Comparison of ENCODE assay signal across 26 mouse cellular contexts in the genomic region with DNA sequence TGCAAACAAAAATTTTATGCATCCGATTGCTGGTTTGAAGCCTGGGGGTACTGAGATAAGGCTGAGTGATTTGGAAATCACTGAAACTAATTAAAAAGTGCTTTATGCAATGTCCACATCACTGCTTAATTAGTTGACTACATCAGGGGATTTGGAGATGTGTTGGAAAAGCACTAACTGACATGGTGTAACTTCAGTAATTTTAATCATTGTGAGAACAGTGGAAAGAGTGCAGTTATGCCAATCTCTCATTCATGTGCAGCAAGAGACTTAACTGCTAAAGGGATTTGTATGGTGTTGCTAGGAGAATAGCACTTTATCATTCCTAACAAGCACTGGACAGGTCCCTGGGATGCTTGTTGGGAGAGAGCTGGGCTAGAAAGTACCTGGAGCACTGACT.
DNase-seq lines count a peak whose midpoint lies in the region; ATAC-seq lines count a peak whose summit lies in the region.
"Had no signal": no experiment of that assay in that cellular context is flagged by ENCODE, and none has a peak within 500 bp of the region (broad histone marks: within the 10 kb centered on the region; RNA-seq: fewer than 3 reads in every experiment).

No protein-coding gene starts in this region.

- no peak for DNase-seq in hindbrain, embryonic 11.5 days (ENCODE audit: low spot score)
- DNase-seq in midbrain, embryonic 10.5 days (ENCODE audit: low spot score), result no peak
- DNase-seq in lung, postnatal 14 days, result no peak
- no peak for DNase-seq in layer of hippocampus, adult 9-10 months (ENCODE audit: low spot score)
- DNase-seq: adrenal gland, adult 8-10 months; adrenal gland, postnatal 36 days; B cell, adult 2 months; cerebellum, adult 11 months; cerebellum, adult 8-10 months; cerebellum, postnatal 14 days; embryo, embryonic 11 days; gastrocnemius, postnatal 10 days; heart, adult 2 months; heart, postnatal 14 days had no signal

- no peaks in the 10 kb centered on the region for H3K36me3 ChIP-seq in hindbrain, embryonic 13.5 days
- no peaks in the 10 kb centered on the region for H3K36me3 ChIP-seq in hindbrain, embryonic 11.5 days (ENCODE audit: control insufficient read depth, insufficient read depth, low read length)
- no peaks in the 10 kb centered on the region for H3K36me3 ChIP-seq in midbrain, embryonic 13.5 days
- H3K36me3 ChIP-seq in midbrain, embryonic 10.5 days, result no peaks in the 10 kb centered on the region
- no peaks in the 10 kb centered on the region for H3K36me3 ChIP-seq in midbrain, embryonic 15.5 days (replicated peaks)
- no peaks in the 10 kb centered on the region for H3K36me3 ChIP-seq in neural tube, embryonic 14.5 days (ENCODE audit: control insufficient read depth, insufficient read depth, low read length)
- H3K36me3 ChIP-seq: embryonic facial prominence, embryonic 15.5 days; forebrain, embryonic 10.5 days; G1E; heart, embryonic 15.5 days had no signal

- H3K4me2 ChIP-seq in hindbrain, embryonic 13.5 days, result no peak overlapping the region
- H3K4me2 ChIP-seq in hindbrain, embryonic 11.5 days (replicated peaks; ENCODE audit: low read depth, low read length), result no peak overlapping the region
- no peak overlapping the region for H3K4me2 ChIP-seq in midbrain, embryonic 13.5 days (replicated peaks)
- H3K4me2 ChIP-seq in midbrain, embryonic 15.5 days, result no peak overlapping the region
- H3K4me2 ChIP-seq in neural tube, embryonic 14.5 days (ENCODE audit: low read depth, low read length), result no peak overlapping the region
- H3K4me2 ChIP-seq: embryonic facial prominence, embryonic 15.5 days; heart, embryonic 11.5 days; heart, embryonic 15.5 days had no signal

- no peak overlapping the region for H3K27ac ChIP-seq in hindbrain, embryonic 13.5 days
- no peak overlapping the region for H3K27ac ChIP-seq in hindbrain, embryonic 11.5 days (ENCODE audit: low read depth, low read length)
- H3K27ac ChIP-seq in midbrain, embryonic 13.5 days, result no peak overlapping the region
- H3K27ac ChIP-seq in midbrain, embryonic 10.5 days (replicated peaks), result no peak overlapping the region
- no peak overlapping the region for H3K27ac ChIP-seq in midbrain, embryonic 15.5 days
- no peak overlapping the region for H3K27ac ChIP-seq in neural tube, embryonic 14.5 days (ENCODE audit: low read depth, low read length)
- H3K27ac ChIP-seq: embryonic facial prominence, embryonic 15.5 days; forebrain, embryonic 10.5 days; heart, adult 2 months; heart, embryonic 15.5 days had no signal

- no peaks in the 10 kb centered on the region for H3K27me3 ChIP-seq in hindbrain, embryonic 13.5 days
- H3K27me3 ChIP-seq in hindbrain, embryonic 11.5 days (ENCODE audit: control insufficient read depth, insufficient read depth, low read length), result no peaks in the 10 kb centered on the region
- no peaks in the 10 kb centered on the region for H3K27me3 ChIP-seq in midbrain, embryonic 13.5 days
- H3K27me3 ChIP-seq in midbrain, embryonic 10.5 days (ENCODE audit: low read depth, poor library complexity, severe bottlenecking), result no peaks in the 10 kb centered on the region
- no peaks in the 10 kb centered on the region for H3K27me3 ChIP-seq in midbrain, embryonic 15.5 days (replicated peaks)
- H3K27me3 ChIP-seq in neural tube, embryonic 14.5 days (ENCODE audit: control insufficient read depth, insufficient read depth, low read length), result no peaks in the 10 kb centered on the region
- H3K27me3 ChIP-seq: embryonic facial prominence, embryonic 15.5 days; heart, embryonic 15.5 days had no signal

- 0 out of 2 replicates have a peak, but pooled peaks cover 2% of the 10 kb centered on the region for H3K4me1 ChIP-seq in hindbrain, embryonic 13.5 days (replicated peaks)
- no peaks in the 10 kb centered on the region for H3K4me1 ChIP-seq in hindbrain, embryonic 11.5 days (replicated peaks; ENCODE audit: control insufficient read depth, insufficient read depth, low read length)
- 0 out of 2 replicates have a peak, but pooled peaks cover 4% of the 10 kb centered on the region for H3K4me1 ChIP-seq in midbrain, embryonic 13.5 days (replicated peaks)
- H3K4me1 ChIP-seq in midbrain, embryonic 10.5 days, result no peaks in the 10 kb centered on the region
- peaks cover 3% of the 10 kb centered on the region; the same call in 1 of the 2 replicates for H3K4me1 ChIP-seq in midbrain, embryonic 15.5 days
- H3K4me1 ChIP-seq in neural tube, embryonic 14.5 days (ENCODE audit: control insufficient read depth, insufficient read depth, low read length), result no peaks in the 10 kb centered on the region
- H3K4me1 ChIP-seq: embryonic facial prominence, embryonic 15.5 days; forebrain, embryonic 10.5 days; heart, embryonic 15.5 days had no signal

- no peak overlapping the region for H3K4me3 ChIP-seq in hindbrain, embryonic 13.5 days
- no peak overlapping the region for H3K4me3 ChIP-seq in hindbrain, embryonic 11.5 days (ENCODE audit: low read depth, low read length)
- H3K4me3 ChIP-seq in midbrain, embryonic 13.5 days (replicated peaks), result no peak overlapping the region
- no peak overlapping the region for H3K4me3 ChIP-seq in midbrain, embryonic 10.5 days
- H3K4me3 ChIP-seq in midbrain, embryonic 15.5 days, result no peak overlapping the region
- no peak overlapping the region for H3K4me3 ChIP-seq in neural tube, embryonic 14.5 days (ENCODE audit: low read depth, low read length)
- H3K4me3 ChIP-seq: embryonic facial prominence, embryonic 15.5 days; erythroblast, embryonic 14.5 days; forebrain, embryonic 10.5 days; heart, adult 2 months; heart, embryonic 15.5 days had no signal

- H3K9me3 ChIP-seq in hindbrain, embryonic 13.5 days, result no peaks in the 10 kb centered on the region
- no peaks in the 10 kb centered on the region for H3K9me3 ChIP-seq in hindbrain, embryonic 11.5 days (ENCODE audit: control insufficient read depth, low read length)
- no peaks in the 10 kb centered on the region for H3K9me3 ChIP-seq in midbrain, embryonic 13.5 days
- no peaks in the 10 kb centered on the region for H3K9me3 ChIP-seq in midbrain, embryonic 10.5 days (replicated peaks)
- no peaks in the 10 kb centered on the region for H3K9me3 ChIP-seq in midbrain, embryonic 15.5 days
- no peaks in the 10 kb centered on the region for H3K9me3 ChIP-seq in neural tube, embryonic 14.5 days (ENCODE audit: control insufficient read depth, low read length)
- H3K9me3 ChIP-seq: embryonic facial prominence, embryonic 15.5 days; forebrain, embryonic 10.5 days; G1E; heart, embryonic 15.5 days had no signal

- no peak overlapping the region for H3K9ac ChIP-seq in hindbrain, embryonic 13.5 days
- no peak overlapping the region for H3K9ac ChIP-seq in hindbrain, embryonic 11.5 days (ENCODE audit: low read depth, low read length)
- H3K9ac ChIP-seq in midbrain, embryonic 13.5 days (replicated peaks), result no peak overlapping the region
- no peak overlapping the region for H3K9ac ChIP-seq in midbrain, embryonic 15.5 days
- no peak overlapping the region for H3K9ac ChIP-seq in neural tube, embryonic 14.5 days (replicated peaks; ENCODE audit: low read depth, low read length)
- H3K9ac ChIP-seq: embryonic facial prominence, embryonic 15.5 days; heart, embryonic 15.5 days had no signal

- WGBS in hindbrain, embryonic 13.5 days, result 65% methylated on average over 1 of the region's 1 CpGs
- 96% methylated on average over 1 of the region's 1 CpGs for WGBS in hindbrain, embryonic 11.5 days
- 67% methylated on average over 1 of the region's 1 CpGs for WGBS in midbrain, embryonic 13.5 days
- 84% methylated on average over 1 of the region's 1 CpGs for WGBS in midbrain, embryonic 10.5 days
- 42% methylated on average over 1 of the region's 1 CpGs for whole genome bisulfite sequencing in midbrain, embryonic 15.5 days
- WGBS in neural tube, embryonic 14.5 days, result 70% methylated on average over 1 of the region's 1 CpGs

- ATAC-seq in hindbrain, embryonic 13.5 days (ENCODE audit: low FRiP score), result peak; percentile 49; the same call in 1 of the 2 replicates
- no peak for ATAC-seq in hindbrain, embryonic 11.5 days (ENCODE audit: low FRiP score)
- ATAC-seq in midbrain, embryonic 13.5 days, result 0 out of 2 replicates have a peak, but pooled peaks have one; percentile 17
- peak; percentile 69 for ATAC-seq in midbrain, embryonic 15.5 days (replicated peaks)
- peak; percentile 69 for ATAC-seq in neural tube, embryonic 14.5 days (ENCODE audit: low read depth)
- ATAC-seq: CD4-positive, CD25-positive, alpha-beta regulatory T cell, adult 4 months; forebrain, embryonic 14.5 days had no signal
